Mouse (Mus musculus) stomach, postnatal 0 days (tissue): ENCODE data around the gene 2210408I21Rik. TPM values are rescaled to one million over a fixed set of nuclear protein-coding genes. Genes with fewer than 3 reads are reported as not detected.
A peak's percentile ranks its signal among the peaks of the same experiment; 100 is the strongest.

Source experiments
- ATAC-seq: fragments of 200-750 bp; cut with Nextera tagmentation; 2 replicates; pipeline ENCODE4 v1.8.0; 2017; ENCODE audit not compliant: low FRiP score, low TSS enrichment
- DNase-seq: peaks from one replicate; pipeline ENCODE4 v3.0.0-alpha.2; 2016; ENCODE audit warnings: low spot score
- H3K27ac ChIP-seq: fragments of 300-500 bp; sonication (generic); replicated peaks from 2 replicates; pipeline ENCODE4 v1.5.1; 2014; ENCODE audit warnings: mild to moderate bottlenecking, control low read depth
- H3K27me3 ChIP-seq: fragments of 300-500 bp; sonication (generic); 2 replicates; pipeline ENCODE4 v1.6.1; 2014; ENCODE audit warnings: low read length; ENCODE audit not compliant: control insufficient read depth, insufficient read depth
- H3K36me3 ChIP-seq: fragments of 300-500 bp; sonication (generic); 2 replicates; pipeline ENCODE4 v1.6.1; 2014; ENCODE audit warnings: low read length, mixed read lengths; ENCODE audit not compliant: control insufficient read depth, insufficient read depth
- H3K4me1 ChIP-seq: fragments of 300-500 bp; sonication (generic); replicated peaks from 2 replicates; pipeline ENCODE4 v1.6.1; 2014; ENCODE audit warnings: antibody characterized with exemption; ENCODE audit not compliant: control insufficient read depth, insufficient read depth
- H3K4me2 ChIP-seq: fragments of 300-500 bp; sonication (generic); replicated peaks from 2 replicates; pipeline ENCODE4 v1.6.1; 2014; ENCODE audit warnings: low read depth, mild to moderate bottlenecking, control low read depth, moderate library complexity
- H3K4me3 ChIP-seq: fragments of 300-500 bp; sonication (generic); 2 replicates; pipeline ENCODE4 v1.5.1; 2014; ENCODE audit warnings: low read depth, low read length, control low read depth
- H3K9ac ChIP-seq: fragments of 300-500 bp; sonication (generic); 2 replicates; pipeline ENCODE4 v1.6.1; 2014; ENCODE audit warnings: mild to moderate bottlenecking, low read length, control low read depth, mixed read lengths
- H3K9me3 ChIP-seq: fragments of 300-500 bp; sonication (generic); 2 replicates; pipeline ENCODE4 v1.6.1; 2016; ENCODE audit warnings: low read length; ENCODE audit not compliant: control insufficient read depth
- CTCF ChIP-seq: IDR thresholded peaks from 2 replicates; pipeline ENCODE4 v1.5.1; 2016; ENCODE audit warnings: antibody characterized with exemption, low read depth, mild to moderate bottlenecking, moderate library complexity
- EP300 ChIP-seq: optimal IDR thresholded peaks from 2 replicates; pipeline ENCODE3; 2016; ENCODE audit warnings: antibody characterized with exemption
- WGBS: fragments of 180-500 bp; shearing (Covaris S2); extraction: QIAGEN DNeasy Blood & Tissue Kit; methylation state at CpG from one replicate; pipeline ENCODE4 v1.1.7; 2014; 5-methylcytosine and 5-hydroxymethylcytosine counted together
- polyA plus RNA-seq: library from polyadenylated mRNA; unstranded; fragments of >200 nt; fragmentation: Nextera tagmentation; extraction: Ambion mirVana; gene quantifications from 2 replicates; pipeline ENCODE4 v1.2.1, GENCODE M21; 2015

2210408I21Rik gene
- polyA plus RNA-seq, 1 experiment from 2014 or later, result 4.7 TPM

GRCm38 (mm10) chr13:77388148-77388547, 252.8 kb downstream of the 2210408I21Rik start:
- H3K36me3 ChIP-seq, result no peaks in the 10 kb centered on the region
- DNase-seq (no peak), ATAC-seq (no peak)
- no peak overlapping the region for H3K27ac ChIP-seq
- no peak overlapping the region for H3K4me2 ChIP-seq
- no peak overlapping the region for H3K9ac ChIP-seq
- WGBS, result 87% methylated on average over 4 of the region's 4 CpGs
- no peak overlapping the region for H3K4me3 ChIP-seq
- TF ChIP-seq EP300 (no peak), CTCF (no peak)
- no peaks in the 10 kb centered on the region for H3K9me3 ChIP-seq
- no peaks in the 10 kb centered on the region for H3K4me1 ChIP-seq
- H3K27me3 ChIP-seq, result no peaks in the 10 kb centered on the region

- TF ChIP-seq CTCF (no peak), EP300 (no peak)
- Histone ChIP-seq H3K27ac (no peak overlapping the region), H3K4me2 (no peak overlapping the region), H3K36me3 (no peaks in the 10 kb centered on the region), H3K9me3 (no peaks in the 10 kb centered on the region), H3K27me3 (no peaks in the 10 kb centered on the region), H3K9ac (no peak overlapping the region), H3K4me1 (no peaks in the 10 kb centered on the region), H3K4me3 (no peak overlapping the region)
- ATAC-seq (no peak), DNase-seq (no peak)
These were observed 253.9 kb downstream of the 2210408I21Rik start for GRCm38 (mm10) chr13:77389209-77389608.

- H3K36me3 ChIP-seq, result no peaks in the 10 kb centered on the region
- H3K4me3 ChIP-seq, result no peak overlapping the region
- no peak overlapping the region for H3K4me2 ChIP-seq
- H3K4me1 ChIP-seq, result no peaks in the 10 kb centered on the region
- H3K9ac ChIP-seq, result no peak overlapping the region
- H3K9me3 ChIP-seq, result no peaks in the 10 kb centered on the region
- H3K27ac ChIP-seq, result no peak overlapping the region
- no peaks in the 10 kb centered on the region for H3K27me3 ChIP-seq
- ATAC-seq (no peak), DNase-seq (no peak)
- TF ChIP-seq EP300, result no peak
- no peak for TF ChIP-seq CTCF
- 72% methylated on average over 2 of the region's 2 CpGs for WGBS
These were observed 261.0 kb downstream of the 2210408I21Rik start for GRCm38 (mm10) chr13:77396374-77396773.

GRCm38 (mm10) chr13:77396981-77397380, 261.6 kb downstream of the 2210408I21Rik start:
- Histone ChIP-seq H3K4me1 (no peaks in the 10 kb centered on the region), H3K27ac (no peak overlapping the region), H3K9me3 (no peaks in the 10 kb centered on the region), H3K9ac (no peak overlapping the region), H3K4me2 (no peak overlapping the region), H3K4me3 (no peak overlapping the region), H3K27me3 (no peaks in the 10 kb centered on the region), H3K36me3 (no peaks in the 10 kb centered on the region)
- DNase-seq, result no peak
- 71% methylated on average over 5 of the region's 5 CpGs for WGBS
- TF ChIP-seq CTCF (no peak), EP300 (no peak)
- no peak for ATAC-seq

GRCm38 (mm10) chr13:77397646-77398045, 262.3 kb downstream of the 2210408I21Rik start:
- TF ChIP-seq EP300 (no peak), CTCF (no peak)
- Histone ChIP-seq H3K4me3 (no peak overlapping the region), H3K9ac (no peak overlapping the region), H3K4me1 (no peaks in the 10 kb centered on the region), H3K27me3 (no peaks in the 10 kb centered on the region), H3K9me3 (no peaks in the 10 kb centered on the region), H3K36me3 (no peaks in the 10 kb centered on the region), H3K27ac (no peak overlapping the region), H3K4me2 (no peak overlapping the region)
- DNase-seq, result no peak
- 92% methylated on average over 7 of the region's 7 CpGs for WGBS
- ATAC-seq, result no peak

GRCm38 (mm10) chr13:77398477-77398876, 263.1 kb downstream of the 2210408I21Rik start:
- TF ChIP-seq CTCF (no peak), EP300 (no peak)
- 72% methylated on average over 3 of the region's 3 CpGs for WGBS
- Histone ChIP-seq H3K4me2 (no peak overlapping the region), H3K9me3 (no peaks in the 10 kb centered on the region), H3K4me1 (no peaks in the 10 kb centered on the region), H3K27ac (no peak overlapping the region), H3K9ac (no peak overlapping the region), H3K4me3 (no peak overlapping the region), H3K27me3 (no peaks in the 10 kb centered on the region), H3K36me3 (no peaks in the 10 kb centered on the region)
- ATAC-seq, result no peak
- DNase-seq, result no peak

GRCm38 (mm10) chr13:77400762-77401161, 265.4 kb downstream of the 2210408I21Rik start:
- H3K27ac ChIP-seq, result no peak overlapping the region
- ATAC-seq (no peak), DNase-seq (no peak)
- no peak overlapping the region for H3K9ac ChIP-seq
- WGBS, result 74% methylated on average over 2 of the region's 2 CpGs
- no peak for TF ChIP-seq EP300
- TF ChIP-seq CTCF, result peak; percentile 34
- no peaks in the 10 kb centered on the region for H3K9me3 ChIP-seq
- H3K4me2 ChIP-seq, result no peak overlapping the region
- H3K27me3 ChIP-seq, result no peaks in the 10 kb centered on the region
- no peaks in the 10 kb centered on the region for H3K4me1 ChIP-seq
- no peaks in the 10 kb centered on the region for H3K36me3 ChIP-seq
- H3K4me3 ChIP-seq, result no peak overlapping the region
